Mouse (Mus musculus) intestine, embryonic 15.5 days (tissue): ENCODE data around the gene Mtx1. TPM values are rescaled to one million over a fixed set of nuclear protein-coding genes. Genes with fewer than 3 reads are reported as not detected.

Experiments
- ATAC-seq: fragments of 200-750 bp; cut with Nextera tagmentation; 2 replicates; pipeline ENCODE4 v1.8.0; 2017; ENCODE audit warnings: moderate TSS enrichment, moderate library complexity
- H3K27ac ChIP-seq: fragments of 300-500 bp; sonication (generic); 2 replicates; pipeline ENCODE4 v1.5.1; 2015; ENCODE audit warnings: mild to moderate bottlenecking, inconsistent platforms
- H3K27me3 ChIP-seq: fragments of 300-500 bp; sonication (generic); replicated peaks from 2 replicates; pipeline ENCODE4 v1.6.1; 2015; ENCODE audit warnings: inconsistent platforms
- H3K36me3 ChIP-seq: fragments of 300-500 bp; sonication (generic); 2 replicates; pipeline ENCODE4 v1.6.1; 2015; ENCODE audit warnings: inconsistent platforms
- H3K4me1 ChIP-seq: fragments of 300-500 bp; sonication (generic); replicated peaks from 2 replicates; pipeline ENCODE4 v1.6.1; 2015; ENCODE audit warnings: inconsistent platforms
- H3K4me2 ChIP-seq: fragments of 300-500 bp; sonication (generic); replicated peaks from 2 replicates; pipeline ENCODE4 v1.6.1; 2015; ENCODE audit warnings: mild to moderate bottlenecking, inconsistent platforms
- H3K4me3 ChIP-seq: fragments of 300-500 bp; sonication (generic); replicated peaks from 2 replicates; pipeline ENCODE4 v1.5.1; 2015; ENCODE audit warnings: inconsistent platforms
- H3K9ac ChIP-seq: fragments of 300-500 bp; sonication (generic); 2 replicates; pipeline ENCODE4 v1.6.1; 2015; ENCODE audit warnings: inconsistent platforms
- H3K9me3 ChIP-seq: fragments of 300-500 bp; sonication (generic); 2 replicates; pipeline ENCODE4 v1.6.1; 2016; ENCODE audit warnings: inconsistent platforms
- WGBS: fragments of 180-500 bp; shearing (Covaris S2); methylation state at CpG from one replicate; pipeline ENCODE4 v1.1.7; 2015; 5-methylcytosine and 5-hydroxymethylcytosine counted together
- polyA plus RNA-seq: library from polyadenylated mRNA; unstranded; fragments of >200 nt; fragmentation: Nextera tagmentation; extraction: Ambion mirVana; gene quantifications from 2 replicates; pipeline ENCODE4 v1.2.1, GENCODE M21; 2015

Mtx1 gene
- polyA plus RNA-seq, 1 experiment from 2014 or later, result 214 TPM

DNA sequence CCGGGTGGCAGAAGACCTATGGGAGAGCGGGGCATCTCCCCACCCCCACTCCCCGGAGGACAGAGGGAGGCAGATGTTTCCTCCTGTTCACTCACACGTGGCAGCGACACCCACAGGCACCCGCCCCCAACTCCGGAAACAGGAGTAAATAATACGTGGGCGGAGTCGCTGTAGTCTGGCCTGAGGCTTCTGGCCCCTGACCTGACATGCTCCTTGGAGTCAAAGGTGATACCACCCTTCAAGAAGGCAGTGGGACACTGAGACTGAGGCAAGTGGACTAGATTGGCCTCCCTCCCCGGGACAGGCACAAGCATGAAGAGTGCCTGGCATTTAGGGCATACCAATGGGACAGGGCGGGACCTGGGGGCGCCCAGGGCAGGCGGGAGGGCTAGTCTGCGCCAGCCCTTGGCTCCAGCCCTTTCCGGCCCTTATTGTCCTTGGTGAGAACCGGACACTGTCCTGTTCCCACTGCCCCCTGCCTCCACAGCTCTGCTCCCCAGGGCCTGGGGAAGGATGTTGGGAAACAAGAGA, 24.5 kb upstream of the Mtx1 start:
- Histone ChIP-seq H3K36me3 (0 out of 2 replicates have a peak, but pooled peaks cover 10% of the 10 kb centered on the region), H3K27ac (peak overlapping the region; percentile 51), H3K9me3 (no peaks in the 10 kb centered on the region), H3K27me3 (no peaks in the 10 kb centered on the region), H3K4me3 (0 out of 2 replicates have a peak overlapping the region, but pooled peaks have one; percentile 0), H3K9ac (peak overlapping the region; percentile 26), H3K4me2 (peak overlapping the region; percentile 39), H3K4me1 (peaks cover 35% of the 10 kb centered on the region)
- ATAC-seq, result peak; percentile 22
- WGBS, result 9% methylated on average over 17 of the region's 17 CpGs

- Histone ChIP-seq H3K9ac (no peak overlapping the region), H3K27me3 (no peaks in the 10 kb centered on the region), H3K27ac (peak overlapping the region; percentile 40; the same call in 1 of the 2 replicates), H3K4me2 (no peak overlapping the region), H3K36me3 (0 out of 2 replicates have a peak, but pooled peaks cover 10% of the 10 kb centered on the region), H3K4me3 (no peak overlapping the region), H3K4me1 (peaks cover 42% of the 10 kb centered on the region), H3K9me3 (no peaks in the 10 kb centered on the region)
- ATAC-seq, result no peak
- WGBS, result 18% methylated on average over 7 of the region's 7 CpGs
Observed at GRCm38 (mm10) chr3:89250435-89251040, 23.6 kb upstream of the Mtx1 start.

DNA sequence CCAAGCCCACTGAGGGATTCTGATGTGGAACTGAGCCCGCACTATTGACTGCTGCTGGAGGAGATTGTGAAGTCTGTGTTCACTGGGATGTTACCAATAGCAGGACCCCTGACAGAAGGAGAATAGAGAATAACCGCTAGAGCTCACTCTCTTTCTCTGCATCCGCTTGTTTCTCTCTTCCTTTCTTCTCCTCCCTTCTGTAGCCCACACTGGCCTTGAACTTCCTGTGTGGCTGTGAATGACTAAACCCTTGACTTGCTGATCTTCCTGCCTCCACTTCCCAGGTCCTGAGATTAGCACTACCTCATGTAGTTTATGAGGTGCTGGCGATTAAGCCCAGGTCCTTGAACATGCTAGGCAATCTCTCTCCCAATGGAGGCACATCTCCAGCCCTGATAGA, 20.6 kb upstream of the Mtx1 start:
- Histone ChIP-seq H3K27ac (no peak overlapping the region), H3K4me3 (peak overlapping the region; percentile 62; the same call in 1 of the 2 replicates), H3K27me3 (0 out of 2 replicates have a peak, but pooled peaks cover 6% of the 10 kb centered on the region), H3K9me3 (no peaks in the 10 kb centered on the region), H3K9ac (peak overlapping the region; percentile 79; the same call in 1 of the 2 replicates), H3K4me1 (peaks cover 53% of the 10 kb centered on the region), H3K4me2 (peak overlapping the region; percentile 83), H3K36me3 (0 out of 2 replicates have a peak, but pooled peaks cover 10% of the 10 kb centered on the region)
- 82% methylated on average over 4 of the region's 4 CpGs for WGBS
- no peak for ATAC-seq

DNA sequence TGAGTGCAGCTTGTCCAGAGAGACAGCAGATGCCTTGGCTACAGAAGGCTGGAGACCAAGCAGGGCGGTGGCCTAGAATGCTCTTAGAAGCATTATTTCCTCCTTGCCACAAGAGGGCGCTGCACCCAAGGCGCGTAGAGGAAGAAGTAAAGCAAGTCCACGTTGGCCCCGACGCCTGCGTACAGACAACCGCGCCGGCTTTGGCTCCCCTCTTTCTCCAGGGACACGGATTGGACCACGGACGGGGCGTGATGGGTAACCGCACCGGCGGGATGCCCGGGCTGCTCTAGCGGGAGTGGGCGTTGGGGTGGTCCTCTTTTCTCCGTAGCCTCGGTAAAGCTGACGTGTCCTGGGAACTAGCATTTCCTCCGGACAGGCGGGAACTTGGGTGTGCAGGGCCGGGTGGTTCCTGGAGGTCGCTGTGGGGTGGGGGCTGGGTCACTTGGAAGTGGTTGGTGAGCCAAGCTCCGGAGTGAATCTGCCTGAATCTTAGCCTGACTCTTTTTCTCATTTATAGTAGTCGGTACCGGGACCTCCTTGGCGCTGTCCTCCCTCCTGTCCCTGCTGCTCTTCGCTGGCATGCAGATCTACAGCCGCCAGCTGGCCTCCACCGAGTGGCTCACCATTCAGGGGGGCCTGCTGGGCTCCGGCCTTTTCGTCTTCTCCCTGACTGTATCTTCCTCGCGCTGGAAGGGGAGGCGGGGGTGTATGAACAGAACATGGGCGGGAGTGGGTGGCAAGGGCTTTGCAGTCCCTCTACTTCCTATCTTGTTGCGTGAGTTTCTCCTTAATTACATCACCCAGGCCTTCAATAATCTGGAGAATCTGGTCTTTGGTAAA, 19.6 kb upstream of the Mtx1 start, which contains the start of gene Trim46:
Gene Trim46 (minus strand): TSS at position 49 of the 840 bp plus-strand sequence.
- Histone ChIP-seq H3K9me3 (no peaks in the 10 kb centered on the region), H3K4me3 (peak within 1 kb of the TSS; percentile 62), H3K9ac (peak within 1 kb of the TSS; percentile 79), H3K4me2 (peak within 1 kb of the TSS; percentile 83), H3K27ac (peak within 1 kb of the TSS; percentile 70), H3K36me3 (0 out of 2 replicates have a peak, but pooled peaks cover 10% of the 10 kb centered on the region), H3K27me3 (0 out of 2 replicates have a peak, but pooled peaks cover 6% of the 10 kb centered on the region), H3K4me1 (peaks cover 44% of the 10 kb centered on the region)
- WGBS, result under 1% methylated on average over 42 of the region's 42 CpGs
- peak; percentile 78 for ATAC-seq

GRCm38 (mm10) chr3:89245688-89246171, 18.8 kb upstream of the Mtx1 start, which contains the start of gene Krtcap2:
TSS of gene Krtcap2 (plus strand) at chr3:89245966.
- WGBS, result 5% methylated on average over 20 of the region's 20 CpGs
- H3K27me3 ChIP-seq, result 0 out of 2 replicates have a peak, but pooled peaks cover 6% of the 10 kb centered on the region
- peak; percentile 29 for ATAC-seq
- peak within 1 kb of the TSS; percentile 83 for H3K4me2 ChIP-seq
- peak within 1 kb of the TSS; percentile 62 for H3K4me3 ChIP-seq
- peak within 1 kb of the TSS; percentile 70 for H3K27ac ChIP-seq
- H3K9me3 ChIP-seq, result no peaks in the 10 kb centered on the region
- H3K4me1 ChIP-seq, result peaks cover 36% of the 10 kb centered on the region
- H3K9ac ChIP-seq, result peak within 1 kb of the TSS; percentile 79
- H3K36me3 ChIP-seq, result 0 out of 2 replicates have a peak, but pooled peaks cover 10% of the 10 kb centered on the region

DNA sequence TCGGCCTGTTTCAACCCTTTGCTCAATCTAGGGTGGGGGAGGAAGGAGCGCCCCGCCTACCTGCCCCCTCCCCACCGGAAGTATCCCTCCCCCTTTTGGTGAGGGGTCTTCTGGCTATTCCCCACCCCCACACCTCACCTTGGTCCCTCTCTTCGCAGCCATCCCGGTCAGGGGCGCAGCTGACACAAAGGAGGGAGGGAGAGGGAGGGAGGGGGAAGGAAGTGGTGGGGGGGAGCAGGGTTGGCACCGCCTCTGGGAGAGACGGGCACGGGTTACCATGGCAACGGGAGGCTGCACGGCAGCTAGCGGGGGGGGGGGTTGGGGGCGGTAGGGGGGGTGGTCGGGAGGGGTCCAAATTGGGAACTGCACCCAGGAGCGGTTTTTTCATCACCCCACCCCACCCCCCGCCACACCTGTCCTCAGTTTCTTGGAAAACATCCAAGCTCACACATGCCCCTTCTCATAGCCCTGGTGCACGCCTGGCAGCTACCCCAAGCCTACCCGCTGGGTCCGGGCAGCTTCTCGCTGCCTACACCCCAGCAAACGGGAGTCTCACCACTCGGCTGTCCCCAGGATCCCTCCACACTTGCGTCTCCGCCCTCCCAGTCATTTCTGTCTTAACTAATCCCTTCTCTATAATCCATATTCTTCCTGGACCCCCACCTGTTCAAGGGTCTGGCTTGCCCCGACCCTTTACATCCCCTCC, 18.2 kb upstream of the Mtx1 start:
- no peaks in the 10 kb centered on the region for H3K9me3 ChIP-seq
- H3K27me3 ChIP-seq, result 0 out of 2 replicates have a peak, but pooled peaks cover 6% of the 10 kb centered on the region
- H3K9ac ChIP-seq, result peak overlapping the region; percentile 20; the same call in 1 of the 2 replicates
- no peak overlapping the region for H3K27ac ChIP-seq
- peak overlapping the region; percentile 62 for H3K4me3 ChIP-seq
- under 1% methylated on average over 18 of the region's 26 CpGs for WGBS
- peak; percentile 17; the same call in 1 of the 2 replicates for ATAC-seq
- 0 out of 2 replicates have a peak, but pooled peaks cover 10% of the 10 kb centered on the region for H3K36me3 ChIP-seq
- H3K4me1 ChIP-seq, result peaks cover 34% of the 10 kb centered on the region
- H3K4me2 ChIP-seq, result peak overlapping the region; percentile 83

GRCm38 (mm10) chr3:89244158-89244981, 17.5 kb upstream of the Mtx1 start:
- Histone ChIP-seq H3K9me3 (no peaks in the 10 kb centered on the region), H3K9ac (peak overlapping the region; percentile 20; the same call in 1 of the 2 replicates), H3K4me3 (peak overlapping the region; percentile 62), H3K27ac (no peak overlapping the region), H3K4me2 (peak overlapping the region; percentile 83), H3K36me3 (0 out of 2 replicates have a peak, but pooled peaks cover 7% of the 10 kb centered on the region), H3K27me3 (0 out of 2 replicates have a peak, but pooled peaks cover 6% of the 10 kb centered on the region), H3K4me1 (peaks cover 34% of the 10 kb centered on the region)
- 23% methylated on average over 25 of the region's 25 CpGs for WGBS
- ATAC-seq, result peak; percentile 21; the same call in 1 of the 2 replicates

GRCm38 (mm10) chr3:89243609-89244008, 16.7 kb upstream of the Mtx1 start:
- Histone ChIP-seq H3K9ac (no peak overlapping the region), H3K27ac (no peak overlapping the region), H3K27me3 (0 out of 2 replicates have a peak, but pooled peaks cover 6% of the 10 kb centered on the region), H3K4me3 (no peak overlapping the region), H3K4me2 (peak overlapping the region; percentile 83), H3K9me3 (no peaks in the 10 kb centered on the region), H3K36me3 (0 out of 2 replicates have a peak, but pooled peaks cover 3% of the 10 kb centered on the region), H3K4me1 (peaks cover 34% of the 10 kb centered on the region)
- WGBS, result 20% methylated on average over 14 of the region's 14 CpGs
- ATAC-seq, result peak; percentile 29

DNA sequence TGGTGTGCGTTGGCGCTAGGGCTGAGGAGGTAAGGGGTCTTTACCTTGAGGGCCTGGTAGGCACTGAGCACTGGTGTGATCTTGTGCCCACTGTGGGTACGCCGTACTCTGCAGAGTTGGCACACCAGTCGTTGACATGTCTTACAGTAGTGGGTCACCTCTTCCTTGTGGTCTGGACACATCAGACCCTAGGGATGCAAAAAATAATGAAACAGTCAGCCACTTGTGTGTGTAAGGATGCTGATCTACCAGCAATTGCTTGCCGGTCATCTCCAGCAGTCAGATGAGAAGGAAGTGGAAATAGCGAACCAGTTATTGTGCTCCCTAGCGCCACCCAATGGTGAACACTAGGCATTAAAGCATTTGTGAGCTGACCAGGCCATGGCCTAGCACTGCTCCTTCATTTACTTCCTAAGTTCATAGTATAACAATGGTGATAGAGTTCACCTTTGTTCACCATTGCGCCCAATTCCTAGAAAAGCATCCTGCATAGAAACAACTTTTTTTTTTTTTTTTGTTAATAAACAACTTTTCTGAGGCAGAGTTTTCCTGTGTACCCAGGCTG, 15.5 kb upstream of the Mtx1 start:
- no peaks in the 10 kb centered on the region for H3K36me3 ChIP-seq
- WGBS, result 69% methylated on average over 9 of the region's 9 CpGs
- H3K9ac ChIP-seq, result no peak overlapping the region
- H3K27ac ChIP-seq, result no peak overlapping the region
- H3K27me3 ChIP-seq, result 0 out of 2 replicates have a peak, but pooled peaks cover 6% of the 10 kb centered on the region
- H3K4me3 ChIP-seq, result no peak overlapping the region
- peaks cover 35% of the 10 kb centered on the region for H3K4me1 ChIP-seq
- no peak for ATAC-seq
- H3K9me3 ChIP-seq, result no peaks in the 10 kb centered on the region
- H3K4me2 ChIP-seq, result no peak overlapping the region

GRCm38 (mm10) chr3:89238494-89238893, 11.6 kb upstream of the Mtx1 start:
- ATAC-seq, result peak; percentile 75

More at GRCm38 (mm10) chr3:89238494-89238893, 11.6 kb upstream of the Mtx1 start:
- Histone ChIP-seq H3K4me2 (peak overlapping the region; percentile 32), H3K27ac (no peak overlapping the region), H3K4me1 (peaks cover 12% of the 10 kb centered on the region), H3K27me3 (no peaks in the 10 kb centered on the region), H3K36me3 (no peaks in the 10 kb centered on the region), H3K9ac (no peak overlapping the region), H3K4me3 (no peak overlapping the region), H3K9me3 (no peaks in the 10 kb centered on the region)
- WGBS, result 57% methylated on average over 12 of the region's 12 CpGs
